Mouse (Mus musculus): ENCODE results near the gene Ngfr.

Ngfr gene

GRCm38 (mm10) chr11:95520456-95521072 is 67.0 kb downstream of the Ngfr start:
- peak; percentile 86 for DNase-seq (ENCODE audit: inconsistent ontology term)

- DNase-seq (ENCODE audit: inconsistent ontology term) = no peak
These were observed 67.5 kb downstream of the Ngfr start for GRCm38 (mm10) chr11:95519996-95520395.

GRCm38 (mm10) chr11:95519299-95519698 is 68.2 kb downstream of the Ngfr start:
- DNase-seq (ENCODE audit: inconsistent ontology term) = no peak
